Mouse (Mus musculus): ENCODE data around the gene Car3. TPM values are rescaled to one million over a fixed set of nuclear protein-coding genes. Genes with fewer than 3 reads are reported as not detected.

The Car3 gene
- total and polyA plus RNA-seq, 3 experiments = 1.1 to 18.5 (median 1.7) TPM

GRCm38 (mm10) chr3:14869779-14870178 lies 6.5 kb downstream of the Car3 start:
- H3K27me3 ChIP-seq (ENCODE audit: insufficient read depth, low read length) = no peaks in the 10 kb centered on the region
- 0 out of 2 replicates have a peak, but pooled peaks have one; percentile 35 for ATAC-seq (ENCODE audit: extremely low read depth, insufficient number of reproducible peaks, low FRiP score, poor library complexity, severe bottlenecking)
- TF ChIP-seq GATA2 (IDR thresholded peaks at IDR 0.05; ENCODE audit: borderline replicate concordance, low read depth, low read length) (no peak), CTCF (IDR thresholded peaks at IDR 0.05; ENCODE audit: low read depth, low read length) (peak; percentile 81), POLR2AphosphoS5 (IDR thresholded peaks at IDR 0.05; ENCODE audit: insufficient replicate concordance, low read depth, low read length) (no peak), TAL1 (conservative IDR thresholded peaks at IDR 0.05; ENCODE audit: low read depth, low read length) (no peak), GATA1 (IDR thresholded peaks at IDR 0.05; ENCODE audit: borderline replicate concordance, low read length) (no peak)
- peak; percentile 38 for DNase-seq (ENCODE audit: low spot score)
- no peaks in the 10 kb centered on the region for H3K9me3 ChIP-seq (replicated peaks)
- H3K4me1 ChIP-seq (ENCODE audit: insufficient read depth, low read depth, low read length) = peaks cover 53% of the 10 kb centered on the region
- no peaks in the 10 kb centered on the region for H3K36me3 ChIP-seq (replicated peaks)
- peak overlapping the region; percentile 65 for H3K4me3 ChIP-seq (ENCODE audit: low read depth, low read length)

- Histone ChIP-seq H3K9me3 (replicated peaks) (no peaks in the 10 kb centered on the region), H3K4me1 (ENCODE audit: insufficient read depth, low read depth, low read length) (peaks cover 59% of the 10 kb centered on the region), H3K27me3 (ENCODE audit: insufficient read depth, low read length) (no peaks in the 10 kb centered on the region), H3K36me3 (replicated peaks) (no peaks in the 10 kb centered on the region), H3K4me3 (ENCODE audit: low read depth, low read length) (no peak overlapping the region; the same call in 1 of the 2 replicates)
- TF ChIP-seq GATA2 (IDR thresholded peaks at IDR 0.05; ENCODE audit: borderline replicate concordance, low read depth, low read length) (no peak), GATA1 (IDR thresholded peaks at IDR 0.05; ENCODE audit: borderline replicate concordance, low read length) (no peak), CTCF (IDR thresholded peaks at IDR 0.05; ENCODE audit: low read depth, low read length) (no peak), TAL1 (conservative IDR thresholded peaks at IDR 0.05; ENCODE audit: low read depth, low read length) (no peak), POLR2AphosphoS5 (IDR thresholded peaks at IDR 0.05; ENCODE audit: insufficient replicate concordance, low read depth, low read length) (no peak)
- DNase-seq (ENCODE audit: low spot score) (no peak), ATAC-seq (ENCODE audit: extremely low read depth, insufficient number of reproducible peaks, low FRiP score, poor library complexity, severe bottlenecking) (no peak)
Measured at GRCm38 (mm10) chr3:14870528-14870927, 7.2 kb downstream of the Car3 start.

DNA sequence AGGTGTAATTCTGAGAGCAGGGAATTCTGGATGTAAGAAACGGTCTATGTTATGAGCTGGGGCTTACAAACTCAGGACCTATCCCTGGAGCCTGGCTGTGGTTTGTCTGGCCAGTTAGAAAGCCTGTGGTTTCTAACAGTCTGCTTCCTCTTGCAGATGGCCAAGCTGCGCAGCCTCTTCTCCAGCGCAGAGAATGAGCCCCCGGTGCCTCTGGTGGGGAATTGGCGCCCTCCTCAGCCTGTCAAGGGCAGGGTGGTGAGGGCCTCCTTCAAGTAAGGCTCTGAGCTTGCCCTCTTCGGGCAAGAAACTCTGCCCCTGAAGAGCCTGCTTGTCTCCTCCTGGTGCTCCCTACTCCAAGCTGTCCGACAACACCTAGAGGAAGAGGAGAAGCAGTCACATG lies 8.1 kb downstream of the Car3 start:
- Histone ChIP-seq H3K9me3 (replicated peaks) (no peaks in the 10 kb centered on the region), H3K27me3 (ENCODE audit: insufficient read depth, low read length) (no peaks in the 10 kb centered on the region), H3K4me3 (ENCODE audit: low read depth, low read length) (peak overlapping the region; percentile 49; the same call in 1 of the 2 replicates), H3K4me1 (ENCODE audit: insufficient read depth, low read depth, low read length) (peaks cover 67% of the 10 kb centered on the region), H3K36me3 (replicated peaks) (no peaks in the 10 kb centered on the region)
- DNase-seq (ENCODE audit: low spot score) (no peak), ATAC-seq (ENCODE audit: extremely low read depth, insufficient number of reproducible peaks, low FRiP score, poor library complexity, severe bottlenecking) (peak; percentile 78)
- TF ChIP-seq GATA1 (IDR thresholded peaks at IDR 0.05; ENCODE audit: borderline replicate concordance, low read length) (no peak), POLR2AphosphoS5 (IDR thresholded peaks at IDR 0.05; ENCODE audit: insufficient replicate concordance, low read depth, low read length) (no peak), GATA2 (IDR thresholded peaks at IDR 0.05; ENCODE audit: borderline replicate concordance, low read depth, low read length) (no peak), TAL1 (conservative IDR thresholded peaks at IDR 0.05; ENCODE audit: low read depth, low read length) (no peak), CTCF (IDR thresholded peaks at IDR 0.05; ENCODE audit: low read depth, low read length) (no peak)

- Histone ChIP-seq H3K4me3 (ENCODE audit: low read depth, low read length) (no peak overlapping the region), H3K9me3 (replicated peaks) (no peaks in the 10 kb centered on the region), H3K4me1 (ENCODE audit: insufficient read depth, low read depth, low read length) (peaks cover 82% of the 10 kb centered on the region), H3K27me3 (ENCODE audit: insufficient read depth, low read length) (no peaks in the 10 kb centered on the region), H3K36me3 (replicated peaks) (no peaks in the 10 kb centered on the region)
- ATAC-seq (ENCODE audit: extremely low read depth, insufficient number of reproducible peaks, low FRiP score, poor library complexity, severe bottlenecking) (no peak), DNase-seq (ENCODE audit: low spot score) (no peak)
- TF ChIP-seq GATA2 (IDR thresholded peaks at IDR 0.05; ENCODE audit: borderline replicate concordance, low read depth, low read length) (no peak), GATA1 (IDR thresholded peaks at IDR 0.05; ENCODE audit: borderline replicate concordance, low read length) (no peak), POLR2AphosphoS5 (IDR thresholded peaks at IDR 0.05; ENCODE audit: insufficient replicate concordance, low read depth, low read length) (no peak), CTCF (IDR thresholded peaks at IDR 0.05; ENCODE audit: low read depth, low read length) (no peak; the same call in 1 of the 2 replicates), TAL1 (conservative IDR thresholded peaks at IDR 0.05; ENCODE audit: low read depth, low read length) (no peak)
Measured at GRCm38 (mm10) chr3:14874402-14875040, 11.2 kb downstream of the Car3 start.

GRCm38 (mm10) chr3:14876325-14876918 lies 13.1 kb downstream of the Car3 start:
- H3K9me3 ChIP-seq (replicated peaks) = no peaks in the 10 kb centered on the region
- ATAC-seq (ENCODE audit: extremely low read depth, insufficient number of reproducible peaks, low FRiP score, poor library complexity, severe bottlenecking) (no peak), DNase-seq (ENCODE audit: low spot score) (no peak)
- H3K4me1 ChIP-seq (ENCODE audit: insufficient read depth, low read depth, low read length) = peaks cover 81% of the 10 kb centered on the region
- no peaks in the 10 kb centered on the region for H3K27me3 ChIP-seq (ENCODE audit: insufficient read depth, low read length)
- no peak for TF ChIP-seq GATA2 (IDR thresholded peaks at IDR 0.05; ENCODE audit: borderline replicate concordance, low read depth, low read length)
- no peak for TF ChIP-seq GATA1 (IDR thresholded peaks at IDR 0.05; ENCODE audit: borderline replicate concordance, low read length)
- TF ChIP-seq TAL1 (conservative IDR thresholded peaks at IDR 0.05; ENCODE audit: low read depth, low read length) = no peak
- no peak for TF ChIP-seq CTCF (IDR thresholded peaks at IDR 0.05; ENCODE audit: low read depth, low read length)
- no peak for TF ChIP-seq POLR2AphosphoS5 (IDR thresholded peaks at IDR 0.05; ENCODE audit: insufficient replicate concordance, low read depth, low read length)
- peak overlapping the region; percentile 44; the same call in 1 of the 2 replicates for H3K4me3 ChIP-seq (ENCODE audit: low read depth, low read length)
- H3K36me3 ChIP-seq (replicated peaks) = no peaks in the 10 kb centered on the region

DNA sequence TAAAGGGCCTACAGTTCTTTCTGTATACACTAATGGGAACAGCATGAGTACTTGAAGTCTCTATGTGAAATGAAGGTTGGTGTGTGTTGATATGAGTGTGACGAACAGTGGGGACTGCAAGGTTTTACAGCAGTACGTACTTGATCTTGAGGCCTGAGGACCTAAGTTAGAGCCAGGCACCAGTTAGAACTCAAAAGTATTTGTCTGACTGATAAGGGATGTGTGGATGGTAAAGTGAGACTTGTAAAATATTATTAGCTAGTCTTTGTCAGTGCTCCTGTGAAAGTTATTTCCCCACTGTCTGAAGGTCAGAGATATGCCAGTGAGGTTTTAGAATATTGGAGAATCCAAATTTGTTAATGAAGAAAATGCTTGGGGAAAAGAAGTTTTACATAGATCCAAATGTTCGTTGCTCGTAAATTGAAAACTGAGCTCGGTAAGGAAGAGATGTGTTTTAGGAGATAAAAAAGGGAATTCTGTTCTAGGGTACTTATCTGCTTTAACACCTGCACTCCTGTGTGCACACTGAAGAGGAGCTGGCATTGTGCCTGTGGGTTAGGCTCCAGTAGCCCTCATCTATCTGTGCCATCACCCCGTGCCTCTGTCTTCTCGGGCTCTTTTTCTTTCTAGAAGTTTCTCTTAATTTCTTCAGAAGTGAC lies 14.1 kb downstream of the Car3 start:
- DNase-seq (ENCODE audit: low spot score) = peak; percentile 31
- H3K27me3 ChIP-seq (ENCODE audit: insufficient read depth, low read length) = no peaks in the 10 kb centered on the region
- peak; percentile 69 for ATAC-seq (ENCODE audit: extremely low read depth, insufficient number of reproducible peaks, low FRiP score, poor library complexity, severe bottlenecking)
- H3K4me1 ChIP-seq (ENCODE audit: insufficient read depth, low read depth, low read length) = peaks cover 83% of the 10 kb centered on the region
- TF ChIP-seq GATA1 (IDR thresholded peaks at IDR 0.05; ENCODE audit: borderline replicate concordance, low read length) (no peak), TAL1 (conservative IDR thresholded peaks at IDR 0.05; ENCODE audit: low read depth, low read length) (peak; percentile 98)
- H3K9me3 ChIP-seq (replicated peaks) = no peaks in the 10 kb centered on the region
- H3K36me3 ChIP-seq (replicated peaks) = no peaks in the 10 kb centered on the region
- H3K4me3 ChIP-seq (ENCODE audit: low read depth, low read length) = no peak overlapping the region; the same call in 1 of the 2 replicates

All from G1E (cell line).